Mouse (Mus musculus): Measurements from ENCODE around the gene Chgb.

The Chgb gene

DNA sequence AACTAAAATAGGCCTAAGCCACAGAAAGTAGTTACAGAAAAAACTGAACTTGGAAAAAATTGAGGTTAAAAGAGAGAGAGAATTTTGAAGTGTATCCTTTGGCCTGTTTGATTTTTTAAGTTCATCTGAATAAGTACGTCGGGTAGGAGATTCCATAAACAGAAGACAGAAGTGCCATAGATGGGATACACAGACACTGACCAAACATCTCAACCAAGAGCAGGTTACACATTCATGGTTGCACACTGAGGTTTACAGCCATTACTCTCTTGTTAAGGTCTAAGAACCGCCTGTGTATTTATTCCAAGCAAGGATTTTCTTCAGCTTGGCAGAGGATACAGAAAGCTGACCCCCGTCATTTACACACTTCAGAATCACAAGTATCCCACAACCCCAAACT is at the start of gene Chgb:
TSS of gene Chgb (plus strand) at position 301 of the 400 bp plus-strand sequence.
- DNase-seq = no peak

DNA sequence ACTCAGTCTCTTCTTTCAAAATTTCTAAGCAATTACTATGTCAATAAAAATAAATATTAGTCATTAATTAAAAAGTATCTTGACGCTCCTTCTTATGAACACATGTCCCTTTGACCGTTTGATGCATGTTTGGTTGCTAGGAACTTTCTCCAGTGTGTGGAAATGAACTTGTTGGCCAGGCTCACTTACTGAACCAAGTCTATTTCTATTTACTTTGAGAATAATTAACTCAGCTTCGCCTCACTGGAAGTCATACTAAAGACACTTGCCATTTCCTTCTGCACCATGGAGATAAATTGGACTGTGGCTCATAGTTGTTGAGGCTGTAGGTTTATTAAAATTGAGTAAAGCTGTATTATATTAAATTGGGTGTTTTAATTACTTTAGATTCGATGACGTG is 48.1 kb upstream of the Chgb start:
- no peak for DNase-seq

DNA sequence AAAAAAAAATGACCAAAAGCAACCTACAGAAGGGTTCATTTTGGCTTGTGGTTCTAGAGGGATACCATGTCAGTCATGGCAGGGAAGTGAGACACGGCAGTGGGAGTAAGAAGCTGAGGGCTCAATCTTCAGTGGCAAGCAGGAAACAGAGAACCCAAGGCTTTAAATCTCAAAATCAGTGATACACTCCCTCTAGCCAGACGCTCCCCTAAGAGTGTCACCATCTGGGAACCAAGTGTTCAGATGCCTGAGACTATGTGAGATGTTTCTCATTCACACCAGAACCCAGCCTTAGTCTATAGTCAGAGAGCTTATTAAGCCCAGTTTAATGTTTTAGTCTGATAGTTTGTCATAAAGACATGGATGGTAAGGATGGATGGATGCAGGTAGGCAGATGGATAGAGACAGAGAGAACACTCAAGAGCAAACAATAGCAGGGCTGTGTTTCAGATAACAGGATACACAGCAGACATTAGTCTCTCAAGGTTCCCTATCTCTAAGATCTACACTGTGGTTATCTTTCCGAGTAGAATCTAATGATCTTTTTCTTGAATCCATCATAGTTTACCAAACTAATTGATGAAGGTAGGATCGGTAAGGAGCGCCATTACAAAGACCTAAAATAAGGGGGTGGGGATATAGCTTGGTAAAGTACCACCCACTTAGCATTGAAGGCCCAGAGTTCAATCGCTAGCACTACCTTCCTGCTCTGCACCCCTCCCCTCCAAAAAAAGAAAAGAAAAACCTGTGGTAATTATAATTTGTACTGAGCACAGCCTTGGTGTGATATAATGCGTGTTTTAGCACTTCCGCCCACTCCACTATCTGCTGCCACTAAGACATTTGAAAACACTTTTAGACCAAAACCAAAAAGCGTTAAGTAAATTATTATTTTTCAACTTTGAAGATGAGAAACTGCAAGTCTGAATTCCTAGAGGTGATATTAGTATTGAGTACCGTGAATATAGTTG is 47.2 kb upstream of the Chgb start:
- DNase-seq = no peak

DNA sequence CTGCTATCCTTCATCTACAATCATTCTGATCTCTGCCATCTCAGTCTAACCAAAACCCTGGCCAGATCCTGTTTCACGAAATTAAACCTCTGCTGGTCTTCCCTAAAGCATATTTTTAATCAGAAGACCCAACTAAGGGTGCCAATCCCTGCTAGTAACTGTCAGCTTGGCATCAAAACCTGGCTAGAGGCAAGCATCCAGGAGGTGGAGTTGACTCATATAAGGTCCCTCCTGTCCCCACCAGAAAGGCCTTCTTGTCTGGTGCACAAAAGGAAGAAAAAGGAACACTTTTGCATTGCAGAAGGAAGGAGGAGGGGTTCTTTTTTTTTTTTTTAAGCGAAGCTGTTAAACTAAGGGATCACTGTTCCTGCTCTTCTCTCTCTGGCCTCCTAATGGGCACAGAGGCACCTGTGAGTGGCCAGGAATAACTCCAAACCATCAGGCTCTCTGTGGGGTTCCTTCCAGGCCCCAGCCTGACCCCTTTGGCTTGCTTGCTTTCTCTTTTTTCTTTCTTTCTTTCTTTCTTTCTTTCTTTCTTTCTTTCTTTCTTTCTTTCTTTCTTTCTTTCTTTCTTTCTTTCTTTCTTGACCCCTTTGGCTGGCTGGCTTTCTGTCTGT is 42.2 kb upstream of the Chgb start:
- no peak for DNase-seq

DNA sequence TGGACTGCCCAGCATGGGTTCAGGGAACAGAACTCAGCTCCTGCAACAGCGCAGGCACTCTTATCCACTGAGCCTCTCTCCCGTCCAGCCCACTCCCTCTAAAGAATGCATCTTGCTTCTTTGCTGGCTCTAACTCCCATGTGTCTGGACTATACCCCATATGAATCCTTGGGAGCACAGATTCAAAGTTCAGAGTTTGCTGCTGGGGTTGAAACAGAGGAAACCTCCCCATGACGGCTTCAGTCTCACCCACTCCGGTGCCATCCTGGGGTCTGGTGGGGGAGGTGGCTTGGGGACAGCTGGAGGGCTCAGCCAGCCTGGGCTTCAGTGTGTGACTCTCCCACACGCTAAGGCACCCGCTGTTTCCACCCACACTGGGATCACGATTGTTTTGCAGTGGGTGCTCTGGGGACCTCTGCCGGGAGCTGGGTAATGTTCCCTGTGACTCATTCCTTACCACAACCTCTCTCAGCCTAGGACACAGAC is 39.2 kb upstream of the Chgb start:
- DNase-seq = no peak

DNA sequence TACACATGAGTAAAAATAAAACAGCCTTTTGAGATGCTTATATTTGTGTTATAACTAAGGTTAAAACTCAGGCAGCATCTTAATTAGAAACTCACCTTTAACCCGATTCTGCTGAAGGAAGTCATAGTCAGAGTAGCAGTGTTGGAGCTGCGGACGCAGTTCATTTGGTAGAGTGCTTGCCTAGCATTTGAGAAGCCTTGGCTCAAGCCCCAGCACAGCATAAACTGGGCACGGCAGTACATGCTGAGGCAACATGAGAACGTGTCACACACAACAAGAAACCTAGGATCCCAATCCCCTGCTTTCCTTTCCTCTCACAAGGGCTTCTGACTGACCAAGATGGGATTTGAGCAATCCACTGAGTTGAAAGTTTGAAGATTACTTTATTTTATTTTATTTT is 36.2 kb upstream of the Chgb start:
- no peak for DNase-seq

DNA sequence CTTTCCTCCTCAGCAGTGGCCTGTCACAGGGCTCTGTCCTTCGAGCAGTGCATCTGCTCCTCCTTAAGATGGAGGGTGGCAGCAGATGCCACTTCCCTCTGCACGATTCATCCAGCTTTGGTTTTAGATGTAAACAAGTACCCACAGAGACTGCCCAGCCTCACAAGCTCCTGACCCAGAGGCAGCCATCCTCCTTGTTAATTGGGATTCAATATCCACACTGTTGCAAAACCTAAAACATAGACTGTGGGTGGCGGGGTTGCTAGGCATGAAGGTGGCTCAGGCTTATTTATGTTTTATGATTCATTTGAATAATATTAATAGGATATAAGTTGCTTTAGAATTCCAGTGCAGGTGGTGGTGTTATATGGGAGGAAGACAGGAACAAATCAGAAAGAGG is 35.0 kb upstream of the Chgb start:
- no peak for DNase-seq

DNA sequence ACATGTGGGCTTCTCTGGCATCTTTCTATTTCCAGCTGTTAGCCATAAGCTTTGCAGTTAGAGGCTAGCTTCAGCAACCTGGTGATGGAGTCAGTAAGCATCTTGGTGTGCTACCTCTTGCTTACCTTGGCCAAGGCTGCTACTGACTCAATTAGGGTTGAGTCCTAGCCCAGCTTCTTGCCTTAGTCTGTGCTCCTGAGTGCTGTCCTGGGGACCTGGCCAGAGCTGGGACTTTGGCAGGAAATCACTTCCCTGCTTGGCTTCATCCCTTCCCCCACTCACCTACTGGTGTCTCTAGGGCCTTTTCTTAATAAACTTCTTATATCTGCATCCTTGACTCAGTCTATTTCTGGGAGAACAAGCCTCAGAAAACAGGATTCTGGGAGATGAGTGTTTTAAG is 30.4 kb upstream of the Chgb start:
- DNase-seq = no peak

DNA sequence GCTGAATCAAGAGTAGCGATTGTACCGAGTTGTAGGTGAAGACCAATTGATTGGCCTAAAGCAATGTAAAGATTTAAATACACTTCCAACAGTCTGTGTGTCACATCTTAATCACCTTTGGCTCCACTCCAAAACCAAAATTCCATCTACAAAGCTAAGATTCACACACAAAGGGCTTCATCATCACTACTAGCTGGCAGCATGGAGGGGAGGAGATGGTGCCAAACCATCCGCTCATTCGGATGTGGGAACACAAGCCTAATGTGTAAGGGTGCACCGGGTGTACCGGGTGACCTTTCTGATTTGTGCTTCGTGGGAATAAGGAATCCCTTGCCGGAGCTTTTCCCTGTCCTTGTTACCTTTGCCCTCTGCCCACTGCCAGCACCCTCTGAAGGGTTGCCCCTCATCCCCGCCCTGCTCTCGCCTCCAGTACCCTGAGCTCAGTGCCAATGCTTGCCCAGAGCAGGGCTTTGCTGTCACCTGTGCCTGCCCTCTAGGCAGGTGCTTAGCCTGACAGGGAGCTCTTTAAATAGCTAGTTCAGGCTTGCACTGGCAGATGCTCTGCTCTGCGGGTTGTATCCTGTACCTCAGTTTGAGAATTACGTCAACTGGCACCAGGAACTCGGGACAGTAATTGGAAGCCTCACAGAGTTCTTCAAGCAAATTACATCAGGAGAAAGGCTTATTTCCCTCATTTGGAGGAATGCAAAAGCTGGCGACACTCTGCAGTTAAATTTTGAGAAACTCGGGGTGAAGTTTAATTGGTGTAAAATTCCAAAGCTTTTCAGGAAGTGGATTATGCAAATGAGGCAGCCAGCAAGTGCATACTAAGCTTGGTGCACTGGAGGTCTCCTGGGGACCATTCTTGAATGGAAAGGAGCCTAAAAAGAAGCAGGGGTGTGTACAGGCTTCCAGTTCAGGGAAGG is 29.7 kb upstream of the Chgb start:
- no peak for DNase-seq

DNA sequence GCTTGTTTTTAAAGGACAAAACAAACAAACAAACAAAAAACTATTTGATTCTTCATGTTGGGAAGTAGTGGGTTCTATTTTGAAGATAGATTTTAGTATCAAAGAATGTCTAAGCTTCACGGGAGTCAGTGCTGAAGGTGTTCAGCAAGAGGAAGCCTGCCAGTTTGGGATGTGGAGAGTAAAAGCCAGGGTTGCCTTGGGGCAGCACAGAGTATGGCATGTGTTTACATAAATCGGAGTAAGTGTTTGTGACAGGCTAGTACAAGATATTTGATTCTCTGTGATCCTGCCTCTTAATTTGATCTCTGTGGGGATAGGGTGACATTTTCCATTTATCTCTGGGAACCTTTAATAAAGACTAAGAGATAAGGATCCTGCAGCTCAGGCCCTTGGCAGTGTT is 28.7 kb upstream of the Chgb start:
- no peak for DNase-seq

DNA sequence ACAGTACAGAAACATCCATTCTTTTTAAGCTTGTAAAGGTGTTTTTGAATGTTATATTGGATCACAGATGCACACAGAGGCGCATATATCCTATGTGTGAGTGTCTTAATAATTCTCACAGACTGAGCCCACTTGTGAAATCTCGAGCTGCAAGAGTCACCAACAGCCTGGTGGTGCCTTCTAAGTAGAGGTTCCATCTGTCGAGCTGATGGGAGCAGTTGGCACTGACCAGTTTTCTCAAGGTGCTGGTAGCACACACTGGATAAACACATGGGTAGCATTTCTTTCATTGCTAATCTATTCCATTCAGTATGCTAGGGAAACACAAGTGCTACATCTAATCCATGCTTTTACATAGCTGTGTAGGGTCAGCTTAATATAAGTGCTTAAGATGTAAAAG is 27.9 kb upstream of the Chgb start:
- no peak for DNase-seq

DNA sequence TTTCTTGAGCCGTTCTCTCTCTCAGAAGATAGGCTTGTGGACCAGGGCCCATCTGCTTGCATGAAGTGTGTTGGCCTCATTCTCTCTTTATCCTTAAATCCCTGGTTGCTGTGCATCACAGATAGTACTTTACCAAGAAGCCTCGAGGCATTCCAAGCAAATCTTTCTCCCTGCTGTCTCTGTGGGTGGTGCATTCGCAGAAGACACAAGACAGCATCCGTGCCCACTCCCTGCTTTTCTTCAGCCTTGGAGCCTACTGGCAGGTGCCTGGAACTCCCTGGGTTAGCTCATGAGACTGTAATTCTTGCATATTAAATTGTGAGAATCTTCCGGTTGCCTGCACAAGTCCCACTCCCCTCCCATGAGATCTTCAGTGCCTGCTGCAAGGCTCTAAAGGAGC is 23.2 kb upstream of the Chgb start:
- no peak for DNase-seq

DNA sequence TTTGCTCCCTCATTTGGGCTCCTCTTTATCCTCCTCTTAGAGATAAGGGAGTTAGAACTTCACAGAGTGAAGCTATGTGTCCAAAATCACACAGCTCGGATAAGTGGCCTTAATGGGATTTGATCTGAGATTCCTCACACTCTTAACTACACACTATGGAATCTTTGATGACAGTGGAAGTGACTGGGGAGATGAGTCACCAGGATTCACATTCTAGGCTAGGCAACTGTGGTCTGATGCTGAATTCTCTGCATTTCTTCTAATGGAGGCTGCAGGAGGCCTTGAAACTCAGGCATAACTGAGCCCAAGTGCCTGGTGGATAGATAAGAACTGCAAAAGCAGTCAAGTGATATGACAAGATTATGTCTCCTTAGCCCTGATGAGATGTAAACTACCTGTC is 10.3 kb upstream of the Chgb start:
- no peak for DNase-seq

DNA sequence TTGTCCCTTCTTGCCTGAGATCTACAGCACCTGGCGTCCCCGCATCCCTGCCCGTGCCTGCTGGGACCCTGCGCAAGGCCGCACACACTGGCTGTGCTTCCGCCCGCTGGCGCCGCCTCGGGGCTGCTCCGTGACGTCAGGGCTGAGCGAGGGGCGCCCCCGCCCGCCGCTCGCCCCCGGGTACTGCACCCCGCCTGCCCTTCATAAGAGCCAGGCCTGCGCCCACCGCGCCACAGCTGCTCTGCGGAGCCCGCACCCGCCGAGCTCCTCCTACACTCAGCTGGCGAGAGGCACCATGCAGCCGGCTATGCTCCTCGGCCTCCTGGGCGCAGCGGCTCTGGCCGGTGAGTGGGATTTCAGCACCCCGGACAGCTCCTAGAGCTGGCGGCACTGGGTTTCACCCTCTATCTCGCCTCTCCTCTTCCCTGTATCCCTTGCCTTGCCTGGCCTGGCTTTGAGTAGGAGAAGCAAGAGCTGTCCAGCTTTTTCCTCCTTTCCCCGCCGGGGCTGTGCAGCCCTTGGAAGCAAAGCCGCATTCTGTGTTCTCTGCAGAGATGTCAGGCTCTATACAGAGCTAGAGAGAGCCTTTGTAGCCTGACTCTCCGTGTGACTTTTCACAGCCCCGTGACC is 476 bp downstream of the Chgb start:
- peak; percentile 82 for DNase-seq

DNA sequence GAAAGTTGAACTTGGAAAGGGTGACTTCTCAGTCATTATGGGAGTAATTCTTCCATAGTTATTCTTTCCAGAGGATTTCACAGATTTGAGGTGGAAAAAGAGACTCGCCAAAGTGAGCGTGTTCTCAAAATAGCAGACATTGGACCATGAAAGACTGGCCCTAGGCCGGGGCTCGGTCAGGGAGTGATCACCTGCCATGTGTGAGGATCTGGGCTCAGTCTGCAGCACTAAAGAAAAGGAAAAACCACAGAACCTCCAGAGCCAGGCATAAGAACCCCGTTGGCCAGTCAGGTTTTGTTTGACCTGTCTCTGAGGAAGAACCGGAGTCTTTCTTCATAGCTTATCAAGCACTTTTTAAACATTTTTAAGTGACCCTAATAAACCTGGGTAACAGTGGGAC is 3.0 kb downstream of the Chgb start:
- no peak for DNase-seq

DNA sequence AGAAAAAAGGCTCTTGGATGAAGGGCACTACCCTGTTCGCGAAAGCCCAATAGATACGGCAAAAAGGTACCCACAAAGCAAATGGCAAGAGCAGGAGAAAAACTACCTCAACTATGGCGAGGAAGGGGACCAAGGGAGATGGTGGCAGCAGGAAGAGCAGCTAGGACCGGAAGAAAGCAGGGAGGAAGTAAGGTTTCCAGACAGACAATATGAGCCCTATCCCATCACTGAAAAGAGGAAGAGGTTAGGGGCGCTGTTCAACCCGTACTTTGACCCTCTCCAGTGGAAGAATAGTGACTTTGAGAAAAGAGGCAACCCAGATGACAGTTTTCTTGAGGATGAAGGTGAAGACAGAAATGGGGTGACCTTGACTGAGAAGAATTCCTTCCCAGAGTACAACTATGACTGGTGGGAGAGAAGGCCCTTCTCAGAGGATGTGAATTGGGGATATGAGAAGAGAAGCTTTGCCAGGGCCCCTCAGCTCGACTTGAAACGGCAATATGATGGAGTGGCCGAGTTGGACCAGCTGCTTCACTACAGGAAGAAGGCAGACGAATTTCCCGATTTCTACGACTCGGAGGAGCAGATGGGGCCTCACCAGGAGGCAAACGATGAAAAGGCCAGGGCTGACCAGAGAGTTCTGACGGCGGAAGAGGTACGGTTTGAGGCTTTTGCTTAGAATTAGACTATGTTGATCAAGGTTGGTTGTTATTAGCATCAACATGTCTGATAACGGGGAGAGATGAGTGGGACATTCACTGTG is 12.5 kb downstream of the Chgb start:
- DNase-seq = no peak

DNA sequence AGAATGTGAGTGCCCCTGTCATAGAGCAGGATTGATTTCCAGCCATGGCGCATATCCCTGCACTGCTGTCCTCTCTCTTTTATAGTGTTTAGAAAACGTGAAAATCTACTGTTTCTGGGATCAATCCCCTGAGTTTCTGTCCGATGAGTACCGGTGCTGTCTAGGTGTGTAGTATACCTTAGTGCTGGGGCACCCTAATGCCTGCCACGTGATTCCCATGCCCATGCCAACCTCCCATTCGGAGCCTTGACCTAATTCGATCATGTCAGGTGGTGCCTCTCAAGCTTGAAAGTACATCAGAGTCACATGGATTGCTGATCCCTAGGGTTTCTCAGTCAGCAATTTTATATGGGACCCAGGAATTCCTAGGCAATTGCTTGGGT is 13.1 kb downstream of the Chgb start:
- DNase-seq = no peak

DNA sequence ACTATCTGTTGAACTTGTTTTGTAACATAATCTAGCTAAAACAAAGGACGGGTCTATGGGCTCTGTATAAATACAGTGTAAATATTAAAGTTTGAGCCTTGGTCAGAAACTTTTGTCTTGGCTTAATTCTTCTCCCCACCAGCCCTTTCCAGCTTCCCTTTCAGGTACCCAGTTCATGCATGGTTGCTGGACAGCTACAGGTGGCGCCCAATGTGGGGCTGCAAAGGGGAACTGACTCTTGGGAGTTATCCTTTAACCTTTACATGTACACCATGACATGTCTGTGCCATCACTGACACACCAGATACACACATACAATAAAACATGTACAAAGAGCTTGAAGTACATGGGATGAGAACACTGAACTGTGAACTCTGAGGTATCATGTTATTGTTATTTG is 21.9 kb downstream of the Chgb start:
- no peak for DNase-seq

DNA sequence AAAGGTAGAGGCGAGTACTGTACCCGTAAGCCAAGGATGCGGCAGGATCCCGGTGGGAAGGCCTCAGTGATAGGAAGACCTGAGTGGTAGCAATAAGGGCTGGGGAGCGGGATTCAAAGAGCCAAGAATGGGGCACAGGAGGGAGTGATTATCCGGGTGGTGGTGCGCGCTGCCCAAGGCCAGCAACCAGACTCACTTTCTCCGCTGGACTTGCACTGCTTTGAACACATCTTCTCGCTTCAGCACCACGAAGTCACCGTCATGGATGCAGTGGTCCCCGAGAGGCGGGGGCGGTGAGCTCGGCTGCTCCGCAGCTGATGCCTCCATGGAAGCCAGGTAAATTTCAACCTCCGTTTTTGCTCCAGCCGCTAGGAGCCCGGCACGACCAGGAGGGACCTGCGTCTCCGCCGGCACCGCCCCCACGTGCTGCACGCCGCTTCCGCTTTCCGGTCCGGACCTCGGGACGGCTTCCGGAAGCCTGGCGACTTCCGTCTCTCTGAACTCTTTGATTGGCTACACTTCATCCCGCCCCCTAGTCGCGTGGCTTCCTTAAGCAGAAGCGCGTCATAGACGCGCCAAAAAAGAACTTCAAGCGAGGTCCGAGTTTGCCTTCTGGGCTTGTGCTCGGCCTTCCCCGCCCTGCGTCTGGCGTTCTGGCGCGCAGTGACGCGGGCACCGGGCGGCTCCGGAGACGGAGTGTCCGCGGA is 34.7 kb downstream of the Chgb start, which contains the start of the genes Trmt6 and Mcm8:
TSS of gene Trmt6 (minus strand) at position 448 of the 707 bp plus-strand sequence.
TSS of gene Mcm8 (plus strand) at position 534 of the 707 bp plus-strand sequence.
- peak; percentile 88 for DNase-seq

DNA sequence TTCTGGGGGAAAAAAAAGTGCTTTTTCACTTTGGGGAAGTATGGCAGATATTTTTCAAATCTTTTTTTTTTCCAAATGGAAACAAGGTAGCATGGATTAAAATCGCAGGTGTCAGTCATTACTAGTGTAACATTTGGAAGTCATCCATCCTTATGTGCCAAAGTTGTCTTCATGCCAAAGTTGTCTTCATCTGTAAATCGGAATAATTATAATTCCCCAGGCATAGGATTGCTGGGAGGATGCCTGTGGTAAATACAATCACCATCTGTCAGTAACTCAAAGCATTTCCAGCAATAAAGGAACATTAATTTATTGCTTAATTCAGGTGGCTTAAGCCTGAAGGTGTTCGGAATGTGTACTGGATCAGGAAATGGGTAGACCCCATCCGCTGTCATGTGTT is 60.0 kb downstream of the Chgb start:
- no peak for DNase-seq
